Mouse (Mus musculus): Measurements from ENCODE around the gene Nrg3. TPM values are rescaled to one million over a fixed set of nuclear protein-coding genes. Genes with fewer than 3 reads are reported as not detected.

The Nrg3 gene
- total RNA-seq, 2 experiments from 2014 or later, result 80.0 to 80.8 TPM

DNA sequence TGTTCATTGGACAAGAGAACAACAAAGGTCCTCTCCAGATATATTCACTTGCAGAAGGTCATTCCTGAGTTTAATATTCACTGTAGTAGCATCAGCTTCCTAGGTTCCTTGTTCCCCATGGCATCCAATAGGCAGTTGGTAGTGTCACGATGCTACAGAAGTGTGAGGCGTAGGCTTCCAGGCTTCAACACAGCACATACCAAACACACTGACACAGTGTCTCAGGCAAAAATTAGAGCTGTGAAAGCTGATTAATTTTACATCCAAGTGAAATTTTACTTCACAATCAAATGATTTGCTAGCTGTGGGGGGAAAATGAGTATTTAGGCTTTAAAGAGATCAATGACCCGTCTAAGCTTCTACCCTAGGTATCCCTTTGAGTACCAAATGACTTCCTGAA lies 438.4 kb downstream of the Nrg3 start:
- DNase-seq (ENCODE audit: extremely low spot score in 1 of 2, low spot score in 2 of 2), result no peak
- intact Hi-C loops (cut with DNase I), result no loop called here

- no peak for DNase-seq (ENCODE audit: extremely low spot score in 1 of 2, low spot score in 2 of 2)
- intact Hi-C loops (cut with DNase I), result no loop called here
Observed at GRCm38 (mm10) chr14:39023065-39023464, 449.8 kb downstream of the Nrg3 start.

DNA sequence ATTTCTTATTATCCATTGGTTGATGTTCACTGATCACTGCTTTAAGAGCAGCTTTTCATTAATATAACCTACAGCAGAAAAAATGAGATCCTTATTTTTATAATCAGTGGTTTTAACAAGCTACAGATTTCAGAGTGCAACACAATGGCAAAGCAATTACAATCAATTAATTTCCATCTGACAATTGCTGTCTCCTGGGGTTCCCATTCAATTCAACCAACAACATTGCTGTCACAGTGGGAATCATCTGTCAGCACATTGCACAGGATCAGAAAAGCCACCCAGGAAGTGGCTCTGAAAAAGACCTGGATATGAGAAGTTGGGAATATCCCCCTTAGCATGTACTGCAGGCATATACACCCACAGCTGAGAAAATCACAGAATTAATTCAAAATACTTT lies 458.8 kb downstream of the Nrg3 start:
- intact Hi-C loops (cut with DNase I), result no loop called here
- no peak for DNase-seq (ENCODE audit: extremely low spot score in 1 of 2, low spot score in 2 of 2)

DNA sequence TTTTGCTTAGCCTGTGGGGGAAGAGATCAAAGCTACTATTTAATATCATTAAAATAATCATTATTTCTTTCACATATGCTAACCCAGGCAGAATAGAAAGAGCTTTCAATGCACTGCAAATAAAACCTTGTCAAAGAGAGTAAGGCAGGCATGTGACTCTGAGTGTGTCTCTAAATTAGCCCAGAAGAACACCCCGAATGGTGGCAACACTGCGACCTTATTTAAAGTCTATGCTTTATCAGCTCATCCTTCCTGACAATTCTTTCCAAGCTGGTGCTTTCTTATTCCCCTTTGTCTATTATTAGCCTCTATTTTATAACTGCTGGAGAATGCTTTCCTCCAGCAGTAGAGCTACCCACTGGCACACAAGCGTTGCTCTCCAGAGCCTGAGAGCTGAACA lies 475.0 kb downstream of the Nrg3 start:
- no peak for DNase-seq (ENCODE audit: extremely low spot score in 1 of 2, low spot score in 2 of 2)

DNA sequence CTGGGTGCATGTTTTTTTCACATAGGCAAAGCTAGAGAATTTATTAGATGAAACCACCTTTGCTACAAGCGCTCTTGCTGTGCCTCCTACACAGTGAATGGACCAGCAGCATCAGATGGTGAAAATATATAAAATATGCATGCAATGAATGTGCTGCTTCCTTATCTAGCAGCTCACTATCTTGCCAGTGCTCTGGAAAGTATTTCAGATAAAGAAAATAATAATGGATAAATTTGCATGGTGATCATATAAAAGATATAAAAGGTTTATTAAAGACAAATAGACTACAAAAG lies 480.4 kb downstream of the Nrg3 start:
- intact Hi-C loops (cut with DNase I), result loop anchor here (5.0 kb wide), 1 partner anchor 480 kb away; the partner anchor contains the start of gene Nrg3
- DNase-seq (ENCODE audit: extremely low spot score in 1 of 2, low spot score in 2 of 2), result no peak

More for the DNA sequence above, 475.0 kb downstream of the Nrg3 start:
- intact Hi-C loops (cut with DNase I), result no loop called here

DNA sequence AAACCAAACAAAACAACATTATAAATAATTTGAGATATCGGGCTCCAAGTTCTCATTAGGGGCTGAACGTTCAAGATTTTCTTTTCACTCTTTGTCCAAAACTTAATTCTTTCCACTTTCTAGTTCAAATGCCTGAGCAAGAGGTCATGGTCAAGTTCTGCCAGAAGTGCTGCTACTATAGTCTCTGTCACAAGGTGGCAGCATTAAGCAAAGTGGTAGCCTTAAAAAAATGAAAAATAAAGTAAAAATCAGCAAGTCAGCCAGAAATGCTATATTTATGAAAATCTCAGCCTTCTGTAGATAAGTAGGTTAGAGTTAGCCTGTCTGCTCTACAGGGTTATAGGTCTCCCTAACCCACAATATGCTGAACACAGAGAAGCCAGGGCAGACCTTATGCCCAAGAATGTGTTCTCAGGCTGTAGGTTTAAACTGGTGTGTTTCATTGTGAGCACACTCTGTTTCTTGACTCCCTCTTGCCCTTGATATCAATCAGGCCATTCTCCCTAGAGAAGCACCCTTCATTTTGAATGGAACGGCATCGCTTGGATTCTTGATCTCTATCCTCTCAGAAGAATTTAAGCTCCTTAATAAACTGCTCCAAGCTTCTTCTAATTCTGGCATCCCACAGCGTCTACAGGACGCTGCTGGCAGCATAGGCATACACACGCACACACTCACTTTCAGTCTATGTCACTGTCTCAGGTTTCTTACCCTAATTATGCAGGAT lies 480.9 kb downstream of the Nrg3 start:
- intact Hi-C loops (cut with DNase I), result loop anchor here (5.0 kb wide), 1 partner anchor 480 kb away; the partner anchor contains the start of gene Nrg3
- peak in 1 of 2 experiments; percentile 22 for DNase-seq (ENCODE audit: extremely low spot score in 1 of 2, low spot score in 2 of 2)

DNA sequence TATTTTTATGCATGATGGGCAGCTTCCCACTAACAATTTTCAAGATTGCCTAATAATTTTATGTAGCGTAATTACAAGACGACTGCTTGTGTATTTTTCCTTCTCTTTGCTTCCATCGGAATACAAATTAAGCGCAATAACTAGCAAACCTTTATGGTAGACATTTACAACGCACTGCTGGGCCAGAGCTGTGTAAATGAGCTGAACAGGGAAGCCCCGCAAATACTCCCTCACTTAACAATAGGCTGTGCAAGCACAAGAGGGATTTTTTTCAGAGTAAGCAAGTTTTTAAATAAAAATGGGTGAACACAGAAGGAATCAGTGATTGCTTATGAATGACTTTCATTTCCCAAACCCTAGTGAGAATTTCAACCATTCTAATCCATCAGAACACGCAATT lies 513.5 kb downstream of the Nrg3 start:
- intact Hi-C loops (cut with DNase I), result no loop called here
- DNase-seq (ENCODE audit: extremely low spot score in 1 of 2, low spot score in 2 of 2), result no peak

DNA sequence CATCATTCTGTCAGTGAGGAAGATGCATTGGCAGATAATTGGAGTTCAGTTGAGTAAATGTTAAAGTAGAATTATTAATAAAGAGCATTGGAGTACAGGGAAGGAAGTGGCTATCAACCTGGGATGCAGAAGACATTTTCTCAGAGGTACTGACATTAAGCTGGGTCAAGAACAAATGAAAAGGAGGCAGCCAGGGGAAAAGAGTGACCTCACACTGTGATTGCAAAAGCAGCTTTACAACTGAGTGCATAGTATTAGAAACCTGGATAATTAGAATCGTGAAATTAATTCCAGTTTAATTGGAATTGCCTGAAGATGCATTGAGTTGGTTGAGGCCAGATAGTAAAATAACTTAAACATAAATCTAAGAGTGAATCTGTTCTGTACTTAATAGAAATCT lies 535.4 kb downstream of the Nrg3 start:
- intact Hi-C loops (cut with DNase I), result no loop called here

GRCm38 (mm10) chr14:38936483-38937054 lies 536.3 kb downstream of the Nrg3 start:
- DNase-seq (ENCODE audit: extremely low spot score in 1 of 2, low spot score in 2 of 2), result no peak
- intact Hi-C loops (cut with DNase I), result no loop called here

More for the DNA sequence above, 535.4 kb downstream of the Nrg3 start:
- no peak for DNase-seq (ENCODE audit: extremely low spot score in 1 of 2, low spot score in 2 of 2)

DNA sequence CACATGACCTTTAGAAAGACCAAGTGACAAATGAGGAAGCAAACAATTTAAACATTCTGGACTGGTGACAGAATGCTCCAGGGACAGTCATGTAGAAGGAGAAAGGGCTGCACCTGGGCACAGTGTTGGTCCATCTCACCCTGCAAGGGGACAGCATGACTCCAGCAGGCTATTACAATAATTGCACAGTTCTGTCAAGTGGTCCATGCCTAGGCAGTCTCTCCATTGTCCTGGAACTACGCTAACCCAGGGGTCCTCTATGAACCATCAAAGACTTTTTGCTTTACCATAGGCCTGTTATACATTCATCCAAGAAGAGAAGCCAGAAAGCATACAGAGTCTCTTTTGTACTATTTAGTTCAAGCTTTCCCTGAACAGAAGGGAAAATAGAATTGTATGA lies 549.2 kb downstream of the Nrg3 start:
- intact Hi-C loops (cut with DNase I), result no loop called here
- no peak for DNase-seq (ENCODE audit: extremely low spot score in 1 of 2, low spot score in 2 of 2)

DNA sequence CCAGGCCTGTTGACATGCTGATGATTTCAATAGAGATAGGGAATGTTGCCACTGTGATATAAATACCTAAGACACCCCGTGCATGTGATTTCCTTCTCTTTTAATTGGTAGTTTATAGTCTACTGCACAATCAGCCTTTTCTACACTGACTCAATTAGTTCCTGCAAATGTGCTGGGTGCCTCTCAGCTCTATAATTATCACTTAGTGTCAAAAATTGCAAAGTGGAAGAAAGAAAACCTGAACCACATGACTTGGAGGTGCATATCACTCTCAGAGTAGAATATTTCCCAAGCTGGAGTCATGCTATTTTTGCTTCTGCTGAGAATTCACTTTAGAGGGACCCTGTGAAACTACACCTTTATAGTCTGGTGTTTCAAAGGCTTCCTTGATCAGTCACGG lies 552.1 kb downstream of the Nrg3 start:
- intact Hi-C loops (cut with DNase I), result no loop called here
- DNase-seq (ENCODE audit: extremely low spot score in 1 of 2, low spot score in 2 of 2), result no peak

GRCm38 (mm10) chr14:38870591-38870990 lies 602.3 kb downstream of the Nrg3 start:
- intact Hi-C loops (cut with DNase I), result no loop called here
- no peak for DNase-seq (ENCODE audit: extremely low spot score in 1 of 2, low spot score in 2 of 2)

GRCm38 (mm10) chr14:38847566-38847965 lies 625.3 kb downstream of the Nrg3 start:
- intact Hi-C loops (cut with DNase I), result no loop called here
- DNase-seq (ENCODE audit: extremely low spot score in 1 of 2, low spot score in 2 of 2), result no peak

DNA sequence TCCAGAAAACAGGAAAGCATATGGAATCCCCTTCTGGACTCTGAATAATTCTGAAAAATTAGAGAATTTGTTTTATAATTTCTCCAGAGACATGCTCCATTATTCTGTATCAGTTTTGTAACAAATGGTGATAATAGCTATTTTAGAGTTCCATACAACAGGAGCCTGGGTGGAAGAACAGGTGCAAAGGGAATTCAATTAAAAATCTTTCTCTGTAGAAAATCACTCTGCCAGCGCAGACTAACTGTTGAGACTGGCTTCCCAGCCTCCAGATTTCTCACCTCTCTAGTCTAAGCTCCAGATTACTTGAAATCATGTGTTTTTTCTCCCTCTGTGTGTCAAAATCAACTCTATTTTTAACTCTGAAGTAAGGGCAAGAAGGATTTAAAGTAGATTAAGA lies 625.8 kb downstream of the Nrg3 start:
- peak in 1 of 2 experiments; percentile 40 for DNase-seq (ENCODE audit: extremely low spot score in 1 of 2, low spot score in 2 of 2)
- intact Hi-C loops (cut with DNase I), result no loop called here

- no peak for DNase-seq (ENCODE audit: extremely low spot score in 1 of 2, low spot score in 2 of 2)
- intact Hi-C loops (cut with DNase I), result no loop called here
Observed at GRCm38 (mm10) chr14:38835006-38835405, 637.9 kb downstream of the Nrg3 start.

DNA sequence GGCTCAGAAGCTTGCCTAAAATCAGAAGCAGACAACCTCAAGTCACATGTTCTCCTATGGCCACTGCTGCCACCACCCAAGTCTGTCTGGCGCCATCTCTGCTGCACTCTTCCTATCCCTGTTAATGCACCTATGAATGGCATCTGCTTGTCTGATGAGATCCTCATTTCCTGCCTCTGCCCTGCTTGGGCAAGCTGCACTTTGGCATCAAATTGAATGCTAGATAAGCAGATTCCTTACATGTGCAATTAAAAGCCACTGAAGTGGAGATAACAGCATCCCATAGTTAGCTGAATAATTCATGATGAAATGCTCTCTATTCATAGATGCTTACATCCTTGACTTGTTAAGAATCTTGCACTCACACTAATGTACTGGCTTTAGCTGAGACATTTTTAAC lies 648.0 kb downstream of the Nrg3 start:
- DNase-seq (ENCODE audit: extremely low spot score in 1 of 2, low spot score in 2 of 2), result no peak
- intact Hi-C loops (cut with DNase I), result no loop called here

- intact Hi-C loops (cut with DNase I), result no loop called here
Observed at GRCm38 (mm10) chr14:38797027-38797426, 675.9 kb downstream of the Nrg3 start.

DNA sequence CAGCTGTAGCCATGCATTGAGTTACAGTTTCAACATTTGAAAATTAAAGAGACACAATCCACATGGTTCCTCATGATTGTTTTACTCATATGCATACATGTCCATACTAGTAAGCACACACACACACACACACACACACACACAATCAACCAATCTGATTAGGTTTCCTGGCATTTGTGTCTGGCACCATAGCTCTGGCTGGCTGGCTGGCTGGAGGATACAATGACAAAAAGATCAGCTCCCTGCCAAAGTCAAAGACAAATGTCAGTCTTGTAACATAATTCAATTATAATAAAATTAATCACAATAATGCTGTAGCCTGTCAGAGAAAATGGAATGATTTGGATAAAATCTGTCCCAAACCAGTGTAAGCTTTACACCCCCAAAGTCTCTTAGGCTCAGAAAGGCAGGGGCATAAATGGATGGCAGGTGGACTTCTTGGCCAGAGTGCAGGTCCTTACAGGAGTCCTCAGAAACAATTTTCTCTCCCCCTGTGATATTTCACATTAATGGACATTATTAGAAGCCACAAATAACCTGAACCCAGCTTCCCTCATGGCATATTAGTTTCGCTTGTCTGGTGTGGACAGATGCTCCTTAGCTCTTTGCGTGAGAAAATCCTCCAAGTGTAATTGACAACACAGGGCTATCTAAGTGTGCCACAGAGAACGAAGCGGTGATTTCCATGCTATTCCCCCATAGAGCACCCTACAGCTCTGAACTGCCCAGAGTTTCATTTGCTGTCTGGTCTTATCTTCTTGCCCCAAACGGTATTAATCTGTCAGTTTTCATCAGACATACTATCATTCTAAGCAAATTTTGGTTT lies 697.4 kb downstream of the Nrg3 start:
- intact Hi-C loops (cut with DNase I), result no loop called here
- DNase-seq (ENCODE audit: extremely low spot score in 1 of 2, low spot score in 2 of 2), result no peak

More at GRCm38 (mm10) chr14:38797027-38797426, 675.9 kb downstream of the Nrg3 start:
- DNase-seq (ENCODE audit: extremely low spot score in 1 of 2, low spot score in 2 of 2), result no peak

DNA sequence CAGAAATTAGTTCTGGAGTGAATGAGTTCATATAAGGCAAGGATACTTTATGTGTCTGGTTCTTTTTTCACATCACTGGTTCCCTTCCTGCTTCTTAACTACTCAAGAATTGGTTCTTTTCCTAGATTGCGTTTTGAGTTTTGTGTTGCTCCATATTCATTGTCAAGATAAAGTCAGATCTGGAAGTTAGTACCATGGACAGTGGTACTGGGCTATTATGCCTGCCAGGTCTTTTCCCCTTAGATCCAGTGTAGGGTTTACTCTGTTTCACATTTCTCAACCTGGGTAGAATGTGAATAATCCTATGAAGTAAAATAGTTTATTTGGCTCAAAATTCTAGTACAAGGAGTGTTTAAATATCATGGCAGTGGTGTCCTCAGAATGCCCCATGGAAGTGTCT lies 698.1 kb downstream of the Nrg3 start:
- intact Hi-C loops (cut with DNase I), result no loop called here

DNA sequence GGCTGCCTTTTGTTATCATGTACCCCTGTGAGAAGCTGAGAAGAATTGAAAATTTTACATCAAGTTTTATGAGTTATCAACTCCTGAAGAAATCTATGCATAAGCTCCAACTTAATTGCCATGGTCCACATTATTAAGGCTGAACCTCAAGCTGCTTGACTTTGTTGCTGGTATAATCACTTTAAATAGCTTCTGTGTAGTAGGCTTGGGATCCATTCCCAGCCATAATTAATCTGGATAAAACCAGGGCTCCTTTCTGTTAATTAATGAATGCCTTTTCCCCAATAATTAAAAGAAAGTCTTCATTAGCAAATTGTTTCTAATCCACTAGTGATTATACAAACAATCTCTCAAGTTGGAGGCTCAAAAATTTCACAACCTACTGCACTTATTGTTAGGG lies 742.4 kb downstream of the Nrg3 start:
- DNase-seq (ENCODE audit: extremely low spot score in 1 of 2, low spot score in 2 of 2), result no peak

More for the DNA sequence above, 698.1 kb downstream of the Nrg3 start:
- no peak for DNase-seq (ENCODE audit: extremely low spot score in 1 of 2, low spot score in 2 of 2)

More for the DNA sequence above, 742.4 kb downstream of the Nrg3 start:
- intact Hi-C loops (cut with DNase I), result no loop called here

Measured in left cerebral cortex, postnatal 10 days (tissue).